Mouse (Mus musculus): ENCODE data around the gene Pip4p1.
"Not testable (repeated sequence)": the region's sequence is repeated elsewhere in the genome, so short reads cannot be mapped to it uniquely, and the experiment has no call there.

Gene Pip4p1

GRCm38 (mm10) chr14:50930754-50931492, at the start of gene Pip4p1, which contains the start of gene Pnp:
TSS of gene Pip4p1 (minus strand) at chr14:50930856.
TSS of gene Pnp (plus strand) at chr14:50931082.
- peak; percentile 96 to 99 for DNase-seq (ENCODE audit: low spot score in 2 of 2)

- DNase-seq (ENCODE audit: low spot score in 2 of 2) = no peak
Measured at GRCm38 (mm10) chr14:50979631-50980030, 49.0 kb upstream of the Pip4p1 start.

GRCm38 (mm10) chr14:50978451-50978850, 47.8 kb upstream of the Pip4p1 start:
- not testable (repeated sequence) for DNase-seq (ENCODE audit: low spot score in 2 of 2)

- DNase-seq (ENCODE audit: low spot score in 2 of 2) = no peak
Measured at GRCm38 (mm10) chr14:50976674-50977073, 46.0 kb upstream of the Pip4p1 start.

GRCm38 (mm10) chr14:50975001-50975400, 44.3 kb upstream of the Pip4p1 start:
- DNase-seq (ENCODE audit: low spot score in 2 of 2) = no peak

GRCm38 (mm10) chr14:50973700-50974099, 43.0 kb upstream of the Pip4p1 start:
- no peak for DNase-seq (ENCODE audit: low spot score in 2 of 2)

GRCm38 (mm10) chr14:50973054-50973453, 42.4 kb upstream of the Pip4p1 start:
- DNase-seq (ENCODE audit: low spot score in 2 of 2) = not testable (repeated sequence)

GRCm38 (mm10) chr14:50970822-50971221, 40.2 kb upstream of the Pip4p1 start:
- no peak for DNase-seq (ENCODE audit: low spot score in 2 of 2)

GRCm38 (mm10) chr14:50969558-50970544, 39.2 kb upstream of the Pip4p1 start:
- no peak for DNase-seq (ENCODE audit: low spot score in 2 of 2)

- DNase-seq (ENCODE audit: low spot score in 2 of 2) = no peak
Measured at GRCm38 (mm10) chr14:50969041-50969440, 38.4 kb upstream of the Pip4p1 start.

GRCm38 (mm10) chr14:50968216-50968980, 37.7 kb upstream of the Pip4p1 start:
- no peak for DNase-seq (ENCODE audit: low spot score in 2 of 2)

- DNase-seq (ENCODE audit: low spot score in 2 of 2) = not testable (repeated sequence)
Measured at GRCm38 (mm10) chr14:50958289-50958995, 27.8 kb upstream of the Pip4p1 start.

GRCm38 (mm10) chr14:50957146-50957545, 26.5 kb upstream of the Pip4p1 start:
- DNase-seq (ENCODE audit: low spot score in 2 of 2) = not testable (repeated sequence)

- DNase-seq (ENCODE audit: low spot score in 2 of 2) = not testable (repeated sequence)
Measured at GRCm38 (mm10) chr14:50956724-50957123, 26.1 kb upstream of the Pip4p1 start.

GRCm38 (mm10) chr14:50955942-50956508, 25.4 kb upstream of the Pip4p1 start, which contains the start of gene Pnp2:
TSS of gene Pnp2 (plus strand) at chr14:50955992.
- DNase-seq (ENCODE audit: low spot score in 2 of 2) = peak in 1 of 2 experiments; percentile 43

- DNase-seq (ENCODE audit: low spot score in 2 of 2) = no peak
Measured at GRCm38 (mm10) chr14:50955487-50955886, 24.8 kb upstream of the Pip4p1 start.

GRCm38 (mm10) chr14:50945526-50945925, 14.9 kb upstream of the Pip4p1 start:
- DNase-seq (ENCODE audit: low spot score in 2 of 2) = not testable (repeated sequence)

- not testable (repeated sequence) for DNase-seq (ENCODE audit: low spot score in 2 of 2)
Measured at GRCm38 (mm10) chr14:50945081-50945480, 14.4 kb upstream of the Pip4p1 start.

- DNase-seq (ENCODE audit: low spot score in 2 of 2) = not testable (repeated sequence)
Measured at GRCm38 (mm10) chr14:50944668-50945033, 14.0 kb upstream of the Pip4p1 start.

- peak; percentile 93 for DNase-seq (ENCODE audit: low spot score in 2 of 2)
Measured at GRCm38 (mm10) chr14:50943932-50944667, 13.4 kb upstream of the Pip4p1 start, which contains the start of gene Gm49342. TSS of gene Gm49342 (plus strand) at chr14:50944517.
